Mouse (Mus musculus): ENCODE results near the gene Sp4.

GRCm38 (mm10) chr12:118196583-118196982, 104.7 kb downstream of the Sp4 start:
- TF ChIP-seq CTCF (IDR thresholded peaks at IDR 0.05; ENCODE audit: insufficient read depth, low read length) (no peak), POLR2A (IDR thresholded peaks at IDR 0.05; ENCODE audit: borderline replicate concordance, extremely low read depth, low read depth, low read length) (no peak)
